Mouse (Mus musculus) hindbrain, postnatal 0 days (tissue): ENCODE measurements around the gene Cers5. TPM values are rescaled to one million over a fixed set of nuclear protein-coding genes. Genes with fewer than 3 reads are reported as not detected.

Source experiments
- ATAC-seq: fragments of 200-750 bp; cut with Nextera tagmentation; 2 replicates; pipeline ENCODE4 v1.8.0; 2017; ENCODE audit warnings: mild to moderate bottlenecking, moderate TSS enrichment, moderate library complexity
- DNase-seq: peaks from one replicate; pipeline ENCODE4 v3.0.0-alpha.2; 2015; ENCODE audit warnings: low spot score
- H3K27ac ChIP-seq: fragments of 300-500 bp; sonication (generic); 2 replicates; pipeline ENCODE4 v1.5.1; 2014; ENCODE audit warnings: mild to moderate bottlenecking
- H3K27me3 ChIP-seq: fragments of 300-500 bp; sonication (generic); 2 replicates; pipeline ENCODE4 v1.6.1; 2014; ENCODE audit warnings: low read length, mixed read lengths; ENCODE audit not compliant: insufficient read depth
- H3K36me3 ChIP-seq: fragments of 300-500 bp; sonication (generic); 2 replicates; pipeline ENCODE4 v1.6.1; 2014; ENCODE audit warnings: low read length, mixed read lengths; ENCODE audit not compliant: insufficient read depth
- H3K4me1 ChIP-seq: fragments of 300-500 bp; sonication (generic); 2 replicates; pipeline ENCODE4 v1.6.1; 2014; ENCODE audit warnings: antibody characterized with exemption, low read length, mixed read lengths; ENCODE audit not compliant: insufficient read depth
- H3K4me2 ChIP-seq: fragments of 300-500 bp; sonication (generic); 2 replicates; pipeline ENCODE4 v1.6.1; 2014; ENCODE audit warnings: low read depth, mild to moderate bottlenecking, low read length, moderate library complexity, mixed read lengths
- H3K4me3 ChIP-seq: fragments of 300-500 bp; sonication (generic); 2 replicates; pipeline ENCODE4 v1.5.1; 2014; ENCODE audit warnings: low read length
- H3K9ac ChIP-seq: fragments of 300-500 bp; sonication (generic); replicated peaks from 2 replicates; pipeline ENCODE4 v1.6.1; 2014; ENCODE audit warnings: mild to moderate bottlenecking, low read length, moderate library complexity, mixed read lengths
- H3K9me3 ChIP-seq: fragments of 300-500 bp; sonication (generic); 2 replicates; pipeline ENCODE4 v1.6.1; 2016; ENCODE audit warnings: low read length, mixed read lengths
- CTCF ChIP-seq: IDR thresholded peaks from 2 replicates; pipeline ENCODE4 v1.5.1; 2016; ENCODE audit warnings: antibody characterized with exemption, control low read depth, low read depth
- WGBS: fragments of 180-500 bp; shearing (Covaris S2); extraction: QIAGEN DNeasy Blood & Tissue Kit; methylation state at CpG from one replicate; pipeline ENCODE4 v1.1.7; 2014; 5-methylcytosine and 5-hydroxymethylcytosine counted together
- polyA plus RNA-seq: library from polyadenylated mRNA; unstranded; fragments of >200 nt; fragmentation: Nextera tagmentation; extraction: Ambion mirVana; gene quantifications from 2 replicates; pipeline ENCODE4 v1.2.1, GENCODE M21; 2015
- total RNA-seq: library from RNA; depleted of rRNA; stranded (reverse); fragments of >200 nt; gene quantifications from 2 replicates; pipeline ENCODE4 v1.2.3, GENCODE M21; 2014

Gene Cers5
- total and polyA plus RNA-seq, 2 experiments from 2014 or later = 73.9 to 92.8 TPM

GRCm38 (mm10) chr15:99791003-99791402 is 18.3 kb upstream of the Cers5 start:
- Histone ChIP-seq H3K4me3 (no peak overlapping the region), H3K36me3 (no peaks in the 10 kb centered on the region), H3K9me3 (no peaks in the 10 kb centered on the region), H3K27me3 (no peaks in the 10 kb centered on the region), H3K9ac (no peak overlapping the region), H3K4me2 (no peak overlapping the region), H3K27ac (no peak overlapping the region), H3K4me1 (peaks cover 8% of the 10 kb centered on the region; the same call in 1 of the 2 replicates)
- DNase-seq (no peak), ATAC-seq (no peak)
- no peak for TF ChIP-seq CTCF
- WGBS = 81% methylated on average over 3 of the region's 3 CpGs

- Histone ChIP-seq H3K4me2 (no peak overlapping the region), H3K4me3 (no peak overlapping the region), H3K9me3 (no peaks in the 10 kb centered on the region), H3K27ac (no peak overlapping the region), H3K36me3 (no peaks in the 10 kb centered on the region), H3K9ac (no peak overlapping the region), H3K27me3 (no peaks in the 10 kb centered on the region), H3K4me1 (peaks cover 8% of the 10 kb centered on the region; the same call in 1 of the 2 replicates)
- TF ChIP-seq CTCF = no peak
- no peak for ATAC-seq
- 92% methylated on average over 6 of the region's 6 CpGs for WGBS
- no peak for DNase-seq
These were observed 17.8 kb upstream of the Cers5 start for GRCm38 (mm10) chr15:99790464-99790863.

GRCm38 (mm10) chr15:99787625-99788120 is 15.0 kb upstream of the Cers5 start:
- DNase-seq (peak; percentile 70), ATAC-seq (peak; percentile 83)
- WGBS = 43% methylated on average over 9 of the region's 9 CpGs
- Histone ChIP-seq H3K4me2 (peak overlapping the region; percentile 14; the same call in 1 of the 2 replicates), H3K9ac (0 out of 2 replicates have a peak overlapping the region, but pooled peaks have one; percentile 13), H3K27me3 (no peaks in the 10 kb centered on the region), H3K4me3 (no peak overlapping the region), H3K4me1 (peaks cover 8% of the 10 kb centered on the region; the same call in 1 of the 2 replicates), H3K27ac (peak overlapping the region; percentile 59), H3K9me3 (no peaks in the 10 kb centered on the region), H3K36me3 (no peaks in the 10 kb centered on the region)
- TF ChIP-seq CTCF = no peak

- DNase-seq = no peak
- Histone ChIP-seq H3K4me3 (no peak overlapping the region), H3K4me2 (no peak overlapping the region), H3K4me1 (no peaks in the 10 kb centered on the region), H3K36me3 (no peaks in the 10 kb centered on the region), H3K9ac (no peak overlapping the region), H3K9me3 (no peaks in the 10 kb centered on the region), H3K27ac (no peak overlapping the region), H3K27me3 (no peaks in the 10 kb centered on the region)
- ATAC-seq = peak; percentile 27; the same call in 1 of the 2 replicates
- no peak for TF ChIP-seq CTCF
- 95% methylated on average over 16 of the region's 16 CpGs for WGBS
These were observed 6.1 kb upstream of the Cers5 start for GRCm38 (mm10) chr15:99778677-99779335.

- DNase-seq (peak; percentile 85), ATAC-seq (no peak)
- Histone ChIP-seq H3K4me3 (no peak overlapping the region), H3K4me2 (no peak overlapping the region), H3K9me3 (no peaks in the 10 kb centered on the region), H3K36me3 (no peaks in the 10 kb centered on the region), H3K27ac (no peak overlapping the region), H3K4me1 (no peaks in the 10 kb centered on the region), H3K27me3 (no peaks in the 10 kb centered on the region), H3K9ac (no peak overlapping the region)
- TF ChIP-seq CTCF = peak; percentile 84
- WGBS = 20% methylated on average over 7 of the region's 7 CpGs
These were observed 5.5 kb upstream of the Cers5 start for GRCm38 (mm10) chr15:99778148-99778547.

GRCm38 (mm10) chr15:99772925-99773324 is 240 bp upstream of the Cers5 start:
- DNase-seq (no peak), ATAC-seq (no peak)
- no peak for TF ChIP-seq CTCF
- H3K4me2 ChIP-seq = peak overlapping the region; percentile 74; the same call in 1 of the 2 replicates
- no peaks in the 10 kb centered on the region for H3K9me3 ChIP-seq
- peaks cover 5% of the 10 kb centered on the region; the same call in 1 of the 2 replicates for H3K4me1 ChIP-seq
- 31% methylated on average over 3 of the region's 3 CpGs for WGBS
- no peaks in the 10 kb centered on the region for H3K36me3 ChIP-seq
- H3K9ac ChIP-seq = no peak overlapping the region
- H3K4me3 ChIP-seq = no peak overlapping the region
- no peak overlapping the region for H3K27ac ChIP-seq
- H3K27me3 ChIP-seq = no peaks in the 10 kb centered on the region

GRCm38 (mm10) chr15:99772277-99772880 is 306 bp downstream of the Cers5 start:
- ATAC-seq (peak; percentile 91), DNase-seq (peak; percentile 89)
- peak overlapping the region; percentile 79 for H3K4me3 ChIP-seq
- WGBS = under 1% methylated on average over 40 of the region's 41 CpGs
- peak; percentile 31; the same call in 1 of the 2 replicates for TF ChIP-seq CTCF
- peak overlapping the region; percentile 86 for H3K27ac ChIP-seq
- no peaks in the 10 kb centered on the region for H3K27me3 ChIP-seq
- peaks cover 5% of the 10 kb centered on the region; the same call in 1 of the 2 replicates for H3K4me1 ChIP-seq
- H3K36me3 ChIP-seq = no peaks in the 10 kb centered on the region
- H3K4me2 ChIP-seq = peak overlapping the region; percentile 74
- no peaks in the 10 kb centered on the region for H3K9me3 ChIP-seq
- peak overlapping the region; percentile 90 for H3K9ac ChIP-seq
